In genomic region chr4:60840889-60841288, GRCm38 (mm10) we compare ENCODE assay signal across 22 mouse cellular contexts. TPM values are rescaled to one million over a fixed set of nuclear protein-coding genes. Genes with fewer than 3 reads are reported as not detected.
"Had no signal": no experiment of that assay in that cellular context is flagged by ENCODE, and none has a peak within 500 bp of the region (broad histone marks: within the 10 kb centered on the region; RNA-seq: fewer than 3 reads in every experiment).

No protein-coding gene starts in this region.

RNA-seq across cellular contexts. Expression of gene Mup22, which starts 19.6 kb away (rescaled TPM):
- total RNA-seq: common myeloid progenitor, adult 5-6 weeks; forebrain, postnatal 0 days; gastrocnemius, postnatal 10 days; gastrocnemius, postnatal 14 days; gastrocnemius, postnatal 4 days; granulocyte monocyte progenitor cell, adult 5-6 weeks had no signal
- polyA plus RNA-seq: cortical plate, adult 2 months; embryonic facial prominence, embryonic 10.5 days; embryonic facial prominence, embryonic 11.5 days; embryonic facial prominence, embryonic 12.5 days; embryonic facial prominence, embryonic 13.5 days; erythroblast, embryonic 14.5 days; forebrain, embryonic 10.5 days; forebrain, embryonic 11.5 days; forebrain, embryonic 12.5 days; forebrain, embryonic 13.5 days; forebrain, embryonic 14.5 days; forebrain, embryonic 15.5 days; forebrain, embryonic 16.5 days; forebrain, postnatal 0 days; frontal cortex, adult 2 months; gonadal fat pad, adult 2 months; heart, adult 2 months had no signal
